Mouse (Mus musculus) C2C12 (cell line): ENCODE measurements around the gene Cyp4a12a. TPM values are rescaled to one million over a fixed set of nuclear protein-coding genes. Genes with fewer than 3 reads are reported as not detected.

Experiments
- polyA plus RNA-seq: library from polyadenylated mRNA; unstranded; fragments of >200 nt; fragmentation: generic; extraction: Trizol; gene quantifications from one replicate; pipeline ENCODE4 v1.2.1, GENCODE M21; 2012; ENCODE audit warnings: missing spikeins

The Cyp4a12a gene
- polyA plus RNA-seq, 1 experiment, result not detected

Other genes starting within 250 kb of the Cyp4a12a start
- gene Tal1, start 242.6 kb upstream of the Cyp4a12a start, polyA plus RNA-seq, result 0.04 TPM
- gene Pdzk1ip1, start 210.3 kb upstream of the Cyp4a12a start, polyA plus RNA-seq, result not detected
- not detected for gene Cyp4x1, start 164.8 kb upstream of the Cyp4a12a start, polyA plus RNA-seq
- gene Cyp4a29, start 57.0 kb upstream of the Cyp4a12a start, polyA plus RNA-seq, result not detected
- gene Cyp4a12b, start 112.6 kb downstream of the Cyp4a12a start, polyA plus RNA-seq, result 0.07 TPM
- gene Cyp4a30b, start 153.6 kb downstream of the Cyp4a12a start, polyA plus RNA-seq, result not detected
- gene Cyp4a14, start 197.1 kb downstream of the Cyp4a12a start, polyA plus RNA-seq, result not detected
- not detected for gene Cyp4a10, start 219.2 kb downstream of the Cyp4a12a start, polyA plus RNA-seq